Mouse (Mus musculus): ENCODE data around the gene Pgam2. TPM values are rescaled to one million over a fixed set of nuclear protein-coding genes. Genes with fewer than 3 reads are reported as not detected.
A peak's percentile ranks its signal among the peaks of the same experiment; 100 is the strongest.

Gene Pgam2
- total and polyA plus RNA-seq, 2 experiments from 2014 or later: 3.8 TPM; not detected in 1

- no peaks in the 10 kb centered on the region; the same call in 1 of the 2 replicates for H3K27me3 ChIP-seq (ENCODE audit: insufficient read depth, low read length)
- 72% methylated on average over 7 of the region's 7 CpGs for WGBS
- H3K9ac ChIP-seq (replicated peaks; ENCODE audit: low read length, poor library complexity, severe bottlenecking): no peak overlapping the region
- no peak for TF ChIP-seq CTCF (IDR thresholded peaks at IDR 0.05)
- H3K27ac ChIP-seq (ENCODE audit: low read depth, low read length): no peak overlapping the region
- DNase-seq (ENCODE audit: low spot score) (no peak), ATAC-seq (ENCODE audit: low FRiP score) (no peak)
- no peak overlapping the region for H3K4me3 ChIP-seq (ENCODE audit: low read depth, low read length)
- no peak overlapping the region for H3K4me2 ChIP-seq (ENCODE audit: low read depth, low read length, poor library complexity, severe bottlenecking)
- no peaks in the 10 kb centered on the region for H3K9me3 ChIP-seq (ENCODE audit: low read length)
- no peaks in the 10 kb centered on the region for H3K4me1 ChIP-seq (ENCODE audit: insufficient read depth, low read length)
- H3K36me3 ChIP-seq (ENCODE audit: insufficient read depth, low read length): no peaks in the 10 kb centered on the region
These were observed 43.3 kb upstream of the Pgam2 start for GRCm38 (mm10) chr11:5846639-5847345.

GRCm38 (mm10) chr11:5843131-5843530, 39.6 kb upstream of the Pgam2 start:
- Histone ChIP-seq H3K27ac (ENCODE audit: low read depth, low read length) (no peak overlapping the region), H3K27me3 (ENCODE audit: insufficient read depth, low read length) (no peaks in the 10 kb centered on the region; the same call in 1 of the 2 replicates), H3K9ac (replicated peaks; ENCODE audit: low read length, poor library complexity, severe bottlenecking) (no peak overlapping the region), H3K4me3 (ENCODE audit: low read depth, low read length) (no peak overlapping the region), H3K4me1 (ENCODE audit: insufficient read depth, low read length) (no peaks in the 10 kb centered on the region), H3K4me2 (ENCODE audit: low read depth, low read length, poor library complexity, severe bottlenecking) (no peak overlapping the region), H3K36me3 (ENCODE audit: insufficient read depth, low read length) (no peaks in the 10 kb centered on the region), H3K9me3 (ENCODE audit: low read length) (no peaks in the 10 kb centered on the region)
- no peak for DNase-seq (ENCODE audit: low spot score)
- TF ChIP-seq CTCF (IDR thresholded peaks at IDR 0.05): no peak
- 83% methylated on average over 3 of the region's 3 CpGs for WGBS
- ATAC-seq (ENCODE audit: low FRiP score): no peak

- H3K4me2 ChIP-seq (ENCODE audit: low read depth, low read length, poor library complexity, severe bottlenecking): no peak overlapping the region
- H3K4me1 ChIP-seq (ENCODE audit: insufficient read depth, low read length): no peaks in the 10 kb centered on the region
- no peak overlapping the region for H3K4me3 ChIP-seq (ENCODE audit: low read depth, low read length)
- H3K36me3 ChIP-seq (ENCODE audit: insufficient read depth, low read length): no peaks in the 10 kb centered on the region
- WGBS: 93% methylated on average over 2 of the region's 2 CpGs
- no peak overlapping the region for H3K9ac ChIP-seq (replicated peaks; ENCODE audit: low read length, poor library complexity, severe bottlenecking)
- ATAC-seq (ENCODE audit: low FRiP score) (no peak), DNase-seq (ENCODE audit: low spot score) (no peak)
- TF ChIP-seq CTCF (IDR thresholded peaks at IDR 0.05): no peak
- H3K27ac ChIP-seq (ENCODE audit: low read depth, low read length): no peak overlapping the region
- no peaks in the 10 kb centered on the region for H3K27me3 ChIP-seq (ENCODE audit: insufficient read depth, low read length)
- no peaks in the 10 kb centered on the region for H3K9me3 ChIP-seq (ENCODE audit: low read length)
These were observed 38.2 kb upstream of the Pgam2 start for GRCm38 (mm10) chr11:5841751-5842150.

- H3K4me3 ChIP-seq (ENCODE audit: low read depth, low read length): no peak overlapping the region
- no peaks in the 10 kb centered on the region for H3K36me3 ChIP-seq (ENCODE audit: insufficient read depth, low read length)
- TF ChIP-seq CTCF (IDR thresholded peaks at IDR 0.05): no peak
- H3K27me3 ChIP-seq (ENCODE audit: insufficient read depth, low read length): no peaks in the 10 kb centered on the region
- no peak overlapping the region for H3K4me2 ChIP-seq (ENCODE audit: low read depth, low read length, poor library complexity, severe bottlenecking)
- no peak overlapping the region for H3K27ac ChIP-seq (ENCODE audit: low read depth, low read length)
- DNase-seq (ENCODE audit: low spot score): no peak
- H3K9ac ChIP-seq (replicated peaks; ENCODE audit: low read length, poor library complexity, severe bottlenecking): no peak overlapping the region
- 80% methylated on average over 7 of the region's 7 CpGs for WGBS
- no peaks in the 10 kb centered on the region for H3K9me3 ChIP-seq (ENCODE audit: low read length)
- no peaks in the 10 kb centered on the region for H3K4me1 ChIP-seq (ENCODE audit: insufficient read depth, low read length)
- ATAC-seq (ENCODE audit: low FRiP score): no peak
These were observed 36.8 kb upstream of the Pgam2 start for GRCm38 (mm10) chr11:5840346-5840745.

- H3K27ac ChIP-seq (ENCODE audit: low read depth, low read length): peak within 1 kb of the TSS; percentile 74
- DNase-seq (ENCODE audit: low spot score) (peak; percentile 95), ATAC-seq (ENCODE audit: low FRiP score) (peak; percentile 95)
- H3K4me2 ChIP-seq (ENCODE audit: low read depth, low read length, poor library complexity, severe bottlenecking): peak within 1 kb of the TSS; percentile 75
- no peaks in the 10 kb centered on the region; the same call in none of the 2 replicates for H3K36me3 ChIP-seq (ENCODE audit: insufficient read depth, low read length)
- H3K4me3 ChIP-seq (ENCODE audit: low read depth, low read length): peak within 1 kb of the TSS; percentile 64
- no peaks in the 10 kb centered on the region for H3K4me1 ChIP-seq (ENCODE audit: insufficient read depth, low read length)
- H3K9ac ChIP-seq (replicated peaks; ENCODE audit: low read length, poor library complexity, severe bottlenecking): peak within 1 kb of the TSS; percentile 77
- under 1% methylated on average over 63 of the region's 63 CpGs for WGBS
- H3K27me3 ChIP-seq (ENCODE audit: insufficient read depth, low read length): no peaks in the 10 kb centered on the region
- peak; percentile 82 for TF ChIP-seq CTCF (IDR thresholded peaks at IDR 0.05)
- no peaks in the 10 kb centered on the region for H3K9me3 ChIP-seq (ENCODE audit: low read length)
These were observed 34.0 kb upstream of the Pgam2 start, which contains the start of gene Polm for GRCm38 (mm10) chr11:5837251-5838246. Gene Polm (minus strand): TSS chr11:5838016.
